Mouse (Mus musculus) gastrocnemius, adult 2 months (tissue): Measurements from ENCODE around the gene Rnf11. TPM values are rescaled to one million over a fixed set of nuclear protein-coding genes. Genes with fewer than 3 reads are reported as not detected.

Source experiments
- DNase-seq: peaks from one replicate; pipeline ENCODE4 v3.0.0; 2022
- H3K27ac ChIP-seq: fragments of 200-600 bp; 2 replicates; pipeline ENCODE4 v1.8.1; 2022; ENCODE audit warnings: mild to moderate bottlenecking
- H3K4me3 ChIP-seq: fragments of 200-600 bp; 2 replicates; pipeline ENCODE4 v1.8.1; 2022; ENCODE audit warnings: mild to moderate bottlenecking, moderate library complexity
- CTCF ChIP-seq: fragments of 200-600 bp; IDR thresholded peaks from 2 replicates; pipeline ENCODE4 v1.8.1; 2022; ENCODE audit warnings: antibody characterized with exemption, mild to moderate bottlenecking, moderate library complexity
- intact Hi-C: fragments of 180-260 bp; cut with DNase I; formaldehyde crosslinking; loops from one replicate; pipeline ENCODE4 v1.15.1; 2025
- total RNA-seq, 2 experiments: library from RNA; stranded (reverse); gene quantifications; 2 replicates each; pipeline ENCODE4 v1.2.3; 2021

Gene Rnf11
- total RNA-seq, 2 experiments from 2014 or later: 134 to 137 TPM

GRCm38 (mm10) chr4:109421608-109422007, 62.9 kb downstream of the Rnf11 start:
- no peak for TF ChIP-seq CTCF
- Histone ChIP-seq H3K4me3 (no peak overlapping the region), H3K27ac (no peak overlapping the region)
- intact Hi-C loops: no loop called here
- DNase-seq: no peak

GRCm38 (mm10) chr4:109420138-109420795, 64.3 kb downstream of the Rnf11 start:
- Histone ChIP-seq H3K4me3 (no peak overlapping the region), H3K27ac (no peak overlapping the region)
- peak; percentile 37 for TF ChIP-seq CTCF
- intact Hi-C loops: no loop called here
- DNase-seq: no peak

GRCm38 (mm10) chr4:109419563-109419962, 65.0 kb downstream of the Rnf11 start:
- intact Hi-C loops: no loop called here
- TF ChIP-seq CTCF: no peak
- no peak for DNase-seq
- Histone ChIP-seq H3K4me3 (no peak overlapping the region), H3K27ac (no peak overlapping the region)

GRCm38 (mm10) chr4:109419017-109419416, 65.5 kb downstream of the Rnf11 start:
- no peak for TF ChIP-seq CTCF
- Histone ChIP-seq H3K4me3 (no peak overlapping the region), H3K27ac (no peak overlapping the region)
- intact Hi-C loops: no loop called here
- DNase-seq: no peak

GRCm38 (mm10) chr4:109417998-109418397, 66.5 kb downstream of the Rnf11 start:
- DNase-seq: no peak
- H3K27ac ChIP-seq: no peak overlapping the region
- TF ChIP-seq CTCF: no peak
- intact Hi-C loops: no loop called here
- no peak overlapping the region for H3K4me3 ChIP-seq

- DNase-seq: no peak
- intact Hi-C loops: no loop called here
- no peak overlapping the region for H3K27ac ChIP-seq
- no peak for TF ChIP-seq CTCF
- H3K4me3 ChIP-seq: no peak overlapping the region
Measured at GRCm38 (mm10) chr4:109412233-109412632, 72.3 kb downstream of the Rnf11 start.

- DNase-seq: no peak
- Histone ChIP-seq H3K27ac (no peak overlapping the region), H3K4me3 (no peak overlapping the region)
- intact Hi-C loops: no loop called here
- no peak for TF ChIP-seq CTCF
Measured at GRCm38 (mm10) chr4:109411377-109411967, 73.1 kb downstream of the Rnf11 start.

GRCm38 (mm10) chr4:109410681-109411376, 73.7 kb downstream of the Rnf11 start:
- TF ChIP-seq CTCF: no peak
- intact Hi-C loops: no loop called here
- Histone ChIP-seq H3K27ac (no peak overlapping the region), H3K4me3 (no peak overlapping the region)
- DNase-seq: no peak

GRCm38 (mm10) chr4:109407701-109408485, 76.6 kb downstream of the Rnf11 start:
- intact Hi-C loops: no loop called here
- H3K27ac ChIP-seq: no peak overlapping the region

GRCm38 (mm10) chr4:109407176-109407520, 77.4 kb downstream of the Rnf11 start:
- no peak for DNase-seq
- TF ChIP-seq CTCF: no peak
- no peak overlapping the region for H3K27ac ChIP-seq
- intact Hi-C loops: no loop called here
- H3K4me3 ChIP-seq: peak overlapping the region; percentile 81

More at GRCm38 (mm10) chr4:109407701-109408485, 76.6 kb downstream of the Rnf11 start:
- TF ChIP-seq CTCF: no peak
- no peak overlapping the region for H3K4me3 ChIP-seq
- no peak for DNase-seq

- peak within 1 kb of the TSS; percentile 81 for H3K4me3 ChIP-seq
- peak; percentile 60 for DNase-seq
- H3K27ac ChIP-seq: peak within 1 kb of the TSS; percentile 54
- TF ChIP-seq CTCF: no peak
- intact Hi-C loops: no loop called here
Measured at GRCm38 (mm10) chr4:109406486-109407175, 77.9 kb downstream of the Rnf11 start, which contains the start of gene Ttc39a. TSS of gene Ttc39a (plus strand) at chr4:109406623.

GRCm38 (mm10) chr4:109406054-109406485, 78.5 kb downstream of the Rnf11 start:
- TF ChIP-seq CTCF: no peak
- H3K27ac ChIP-seq: peak overlapping the region; percentile 54
- DNase-seq: peak; percentile 76
- peak overlapping the region; percentile 81 for H3K4me3 ChIP-seq
- intact Hi-C loops: no loop called here
